Mouse (Mus musculus) B cell, adult 2 months (primary cell): Measurements from ENCODE around the gene Fcamr.

Experiments used
- DNase-seq, 2 experiments: peaks; one replicate each; pipeline ENCODE4 v3.0.0; 2022

Fcamr gene

GRCm38 (mm10) chr1:130804279-130804678, 3.6 kb downstream of the Fcamr start:
- no peak for DNase-seq

GRCm38 (mm10) chr1:130810906-130811305, 10.2 kb downstream of the Fcamr start:
- no peak for DNase-seq

- no peak for DNase-seq
These were observed 10.6 kb downstream of the Fcamr start for GRCm38 (mm10) chr1:130811316-130811715.

- DNase-seq = peak; percentile 46
These were observed 19.0 kb downstream of the Fcamr start for GRCm38 (mm10) chr1:130819737-130820136.

GRCm38 (mm10) chr1:130820316-130821148, 19.8 kb downstream of the Fcamr start:
- peak; percentile 62 to 72 for DNase-seq

- peak in 1 of 2 experiments; percentile 43 for DNase-seq
These were observed 20.4 kb downstream of the Fcamr start for GRCm38 (mm10) chr1:130821149-130821471.

- DNase-seq = no peak
These were observed 21.4 kb downstream of the Fcamr start for GRCm38 (mm10) chr1:130821911-130822625.

GRCm38 (mm10) chr1:130826448-130826847, 25.7 kb downstream of the Fcamr start, which contains the start of gene Pigr:
Pigr (plus strand) TSS chr1:130826684.
- DNase-seq = no peak

- no peak for DNase-seq
These were observed 28.0 kb downstream of the Fcamr start for GRCm38 (mm10) chr1:130828656-130829055.

GRCm38 (mm10) chr1:130829906-130830830, 29.5 kb downstream of the Fcamr start:
- no peak for DNase-seq

GRCm38 (mm10) chr1:130832230-130833149, 31.8 kb downstream of the Fcamr start:
- DNase-seq = no peak

GRCm38 (mm10) chr1:130835161-130835936, 34.6 kb downstream of the Fcamr start:
- no peak for DNase-seq

GRCm38 (mm10) chr1:130838288-130838687, 37.6 kb downstream of the Fcamr start:
- peak; percentile 84 to 87 for DNase-seq

- DNase-seq = no peak
These were observed 40.1 kb downstream of the Fcamr start for GRCm38 (mm10) chr1:130840599-130841379.

- DNase-seq = no peak
These were observed 40.9 kb downstream of the Fcamr start for GRCm38 (mm10) chr1:130841621-130842020.

GRCm38 (mm10) chr1:130844516-130844915, 43.8 kb downstream of the Fcamr start:
- DNase-seq = no peak

GRCm38 (mm10) chr1:130849530-130850214, 49.0 kb downstream of the Fcamr start:
- no peak for DNase-seq

GRCm38 (mm10) chr1:130850405-130850804, 49.7 kb downstream of the Fcamr start:
- DNase-seq = peak; percentile 65 to 68

- no peak for DNase-seq
These were observed 54.1 kb downstream of the Fcamr start for GRCm38 (mm10) chr1:130854819-130855218.

- no peak for DNase-seq
These were observed 55.0 kb downstream of the Fcamr start for GRCm38 (mm10) chr1:130855723-130856122.
